Mouse (Mus musculus): Measurements from ENCODE around the gene Hypm. TPM values are rescaled to one million over a fixed set of nuclear protein-coding genes. Genes with fewer than 3 reads are reported as not detected.

Hypm gene
- polyA plus RNA-seq (2012) = not detected in 2 replicates

DNA sequence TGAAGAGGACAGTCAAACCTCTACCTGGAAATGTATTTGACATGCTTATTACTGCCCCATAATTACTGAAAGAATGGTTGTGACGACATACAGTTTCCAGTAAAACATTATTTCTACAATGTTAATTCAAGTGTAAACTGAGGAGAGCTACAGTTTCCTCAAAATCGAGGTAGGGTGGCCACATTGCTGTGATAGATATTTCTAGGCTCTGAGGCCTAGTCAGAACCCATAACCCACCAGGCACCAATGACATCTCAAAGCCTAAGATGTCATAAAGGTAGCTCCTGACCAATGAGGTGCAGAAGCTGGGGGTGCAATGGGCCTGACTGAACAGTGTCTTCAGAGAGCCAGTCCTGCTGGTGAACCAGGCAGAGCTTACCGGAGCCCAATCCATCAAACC lies at the start of gene Hypm:
TSS of gene Hypm (plus strand) at position 301 of the 400 bp plus-strand sequence.

DNA sequence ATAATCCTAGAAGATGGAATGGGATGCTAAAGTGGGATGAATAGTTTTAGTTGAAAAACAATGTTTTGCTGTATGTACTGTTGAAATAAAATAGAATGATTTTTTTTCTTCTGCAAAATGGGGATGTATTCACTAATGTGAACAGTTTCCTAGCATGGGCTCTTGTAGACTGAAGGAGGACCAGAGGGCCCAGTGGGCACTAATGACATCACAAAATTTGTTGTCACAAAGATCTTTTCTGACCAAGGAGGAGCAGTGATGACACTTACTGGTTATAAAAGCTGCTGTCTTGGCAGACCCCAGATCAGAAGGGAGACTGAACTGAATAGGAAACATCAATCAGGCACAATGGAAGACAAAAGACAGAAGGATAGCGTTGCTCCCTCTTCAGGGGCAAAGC lies 2.7 kb downstream of the Hypm start, which contains the start of gene H2al3:
TSS of gene H2al3 (plus strand) at position 301 of the 400 bp plus-strand sequence.

DNA sequence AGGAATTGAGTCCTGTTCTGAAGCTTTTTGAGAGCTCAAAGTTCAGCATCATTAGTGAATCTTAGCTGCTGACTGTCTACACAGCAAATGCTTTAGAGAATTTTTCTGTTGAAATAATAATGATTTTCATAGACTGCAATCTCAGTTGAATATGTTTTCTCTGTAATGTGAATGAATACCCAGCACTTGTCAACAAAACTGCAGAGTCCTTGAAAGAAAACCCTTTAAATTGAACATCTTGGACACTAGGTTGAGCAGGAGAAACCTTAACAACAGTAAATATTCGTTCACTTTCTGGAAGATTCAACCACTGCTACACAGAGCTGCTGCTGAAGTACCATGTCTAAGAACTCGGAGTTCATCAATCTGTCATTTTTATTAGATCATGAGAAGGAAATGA lies 38.6 kb downstream of the Hypm start, which contains the start of gene Sytl5:
TSS of gene Sytl5 (plus strand) at position 301 of the 400 bp plus-strand sequence.

Other genes starting within 250 kb of the Hypm start
- gene Dynlt3, start 183.9 kb upstream of the Hypm start, polyA plus RNA-seq (2012) = 2.2 and 2.3 TPM in 2 replicates
- gene H2al3, start 2.8 kb downstream of the Hypm start, polyA plus RNA-seq (2012) = not detected in 2 replicates
- gene Sytl5, start 38.7 kb downstream of the Hypm start, polyA plus RNA-seq (2012) = not detected in 2 replicates

Data from megakaryocyte-erythroid progenitor cell, adult 5 weeks (primary cell).